ENCODE assay signal across 20 mouse cellular contexts in the genomic region with DNA sequence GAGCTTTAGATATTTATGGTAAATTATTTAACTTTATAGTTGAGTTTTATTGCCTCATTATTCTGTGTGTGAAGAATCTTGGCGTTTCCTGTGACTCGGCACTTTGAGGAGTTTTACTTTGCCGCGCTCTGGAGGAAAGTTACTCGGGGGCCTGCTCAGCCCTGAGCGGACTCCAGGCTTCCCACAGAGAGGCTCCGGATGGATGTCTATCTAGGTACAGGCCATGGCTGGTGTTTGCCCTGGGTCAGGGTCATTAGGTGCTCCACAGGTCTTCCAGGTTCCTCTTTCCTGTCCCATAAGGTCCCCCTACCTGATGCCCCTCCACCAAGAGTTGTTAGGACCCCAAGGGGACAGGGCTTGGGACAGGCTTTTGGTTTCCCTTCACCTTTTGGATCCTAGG. TPM values are rescaled to one million over a fixed set of nuclear protein-coding genes. Genes with fewer than 3 reads are reported as not detected.
DNase-seq lines count a peak whose midpoint lies in the region; ATAC-seq and TF ChIP-seq lines count a peak whose summit lies in the region.
"Had no signal": no experiment of that assay in that cellular context is flagged by ENCODE, and none has a peak within 500 bp of the region (broad histone marks: within the 10 kb centered on the region; RNA-seq: fewer than 3 reads in every experiment).

No protein-coding gene starts in this region.

- no peak for ATAC-seq in hindbrain, embryonic 11.5 days (ENCODE audit: low FRiP score)
- ATAC-seq in hindbrain, embryonic 16.5 days: no peak
- peak; percentile 24; the same call in 1 of the 2 replicates for ATAC-seq in forebrain, embryonic 16.5 days
- no peak for ATAC-seq in frontal cortex, adult (ENCODE audit: low TSS enrichment)
- ATAC-seq: Patski had no signal

- H3K36me3 ChIP-seq in hindbrain, embryonic 11.5 days (ENCODE audit: control insufficient read depth, insufficient read depth, low read length): no peaks in the 10 kb centered on the region
- H3K36me3 ChIP-seq in hindbrain, embryonic 16.5 days (ENCODE audit: control insufficient read depth, insufficient read depth, low read length): no peaks in the 10 kb centered on the region
- no peaks in the 10 kb centered on the region for H3K36me3 ChIP-seq in E14TG2a.4 (ENCODE audit: insufficient read depth, low read length)
- H3K36me3 ChIP-seq in forebrain, embryonic 16.5 days (ENCODE audit: control insufficient read depth, insufficient read depth): no peaks in the 10 kb centered on the region

- no peak overlapping the region for H3K4me2 ChIP-seq in hindbrain, embryonic 11.5 days (replicated peaks; ENCODE audit: low read depth, low read length)
- H3K4me2 ChIP-seq in hindbrain, embryonic 16.5 days (ENCODE audit: low read length): no peak overlapping the region
- no peak overlapping the region for H3K4me2 ChIP-seq in forebrain, embryonic 16.5 days (ENCODE audit: low read length)

- H3K4me1 ChIP-seq in hindbrain, embryonic 11.5 days (replicated peaks; ENCODE audit: control insufficient read depth, insufficient read depth, low read length): peaks cover 13% of the 10 kb centered on the region
- peaks cover 20% of the 10 kb centered on the region for H3K4me1 ChIP-seq in hindbrain, embryonic 16.5 days (ENCODE audit: control insufficient read depth, insufficient read depth, low read depth, low read length)
- H3K4me1 ChIP-seq in E14TG2a.4 (replicated peaks; ENCODE audit: low read depth, low read length): peaks cover 78% of the 10 kb centered on the region
- peaks cover 37% of the 10 kb centered on the region for H3K4me1 ChIP-seq in forebrain, embryonic 16.5 days (replicated peaks; ENCODE audit: control insufficient read depth, insufficient read depth, low read length)

- H3K4me3 ChIP-seq in hindbrain, embryonic 11.5 days (ENCODE audit: low read depth, low read length): no peak overlapping the region
- no peak overlapping the region for H3K4me3 ChIP-seq in hindbrain, embryonic 16.5 days (ENCODE audit: low read length)
- peak overlapping the region; percentile 59 for H3K4me3 ChIP-seq in E14TG2a.4 (replicated peaks; ENCODE audit: low read length)
- no peak overlapping the region for H3K4me3 ChIP-seq in forebrain, embryonic 16.5 days (replicated peaks; ENCODE audit: low read length)
- H3K4me3 ChIP-seq: megakaryocyte, embryonic 14.5 days had no signal

- DNase-seq in hindbrain, embryonic 11.5 days (ENCODE audit: low spot score): peak; percentile 29
- DNase-seq in embryo, embryonic 11 days: peak; percentile 46
- DNase-seq in spleen, adult 12 weeks (ENCODE audit: low spot score): no peak
- no peak for DNase-seq in left cerebral cortex, adult 8-10 months (ENCODE audit: low spot score in 2 of 2)
- DNase-seq: cerebellum, adult 8-10 months; gastrocnemius, postnatal 25 days; kidney, adult 9 months; kidney, postnatal 36 days; left cerebral cortex, postnatal 4 days; lung, postnatal 10 days; right cerebral cortex, postnatal 25 days; thymus, postnatal 14 days had no signal

- peaks cover 4% of the 10 kb centered on the region; the same call in 1 of the 2 replicates for H3K27me3 ChIP-seq in hindbrain, embryonic 11.5 days (ENCODE audit: control insufficient read depth, insufficient read depth, low read length)
- H3K27me3 ChIP-seq in hindbrain, embryonic 16.5 days (replicated peaks; ENCODE audit: control insufficient read depth, insufficient read depth, low read length): peaks cover 3% of the 10 kb centered on the region; the same call in 1 of the 2 replicates
- H3K27me3 ChIP-seq in E14TG2a.4 (ENCODE audit: insufficient read depth, low read length): peaks cover 18% of the 10 kb centered on the region
- peaks cover 2% of the 10 kb centered on the region; the same call in 1 of the 2 replicates for H3K27me3 ChIP-seq in forebrain, embryonic 16.5 days (replicated peaks; ENCODE audit: control insufficient read depth, insufficient read depth, low read length)
- H3K27me3 ChIP-seq: Patski had no signal

- no peak for TF ChIP-seq CTCF in E14TG2a.4 (conservative IDR thresholded peaks at IDR 0.05; ENCODE audit: low read length)

- no peak overlapping the region for H3K9ac ChIP-seq in hindbrain, embryonic 11.5 days (ENCODE audit: low read depth, low read length)
- no peak overlapping the region for H3K9ac ChIP-seq in hindbrain, embryonic 16.5 days (ENCODE audit: low read depth, low read length)
- no peak overlapping the region for H3K9ac ChIP-seq in forebrain, embryonic 16.5 days (replicated peaks; ENCODE audit: low read depth, low read length)

- no peaks in the 10 kb centered on the region for H3K9me3 ChIP-seq in hindbrain, embryonic 11.5 days (ENCODE audit: control insufficient read depth, low read length)
- H3K9me3 ChIP-seq in hindbrain, embryonic 16.5 days (ENCODE audit: control insufficient read depth, low read length): no peaks in the 10 kb centered on the region
- H3K9me3 ChIP-seq in E14TG2a.4 (ENCODE audit: low read length): no peaks in the 10 kb centered on the region
- H3K9me3 ChIP-seq in forebrain, embryonic 16.5 days (ENCODE audit: control insufficient read depth, low read length): no peaks in the 10 kb centered on the region
- H3K9me3 ChIP-seq: megakaryocyte, embryonic 14.5 days had no signal

- WGBS in hindbrain, embryonic 11.5 days: 8% methylated on average over 7 of the region's 7 CpGs
- whole genome bisulfite sequencing in hindbrain, embryonic 16.5 days: 19% methylated on average over 7 of the region's 7 CpGs
- WGBS in forebrain, embryonic 16.5 days: 3% methylated on average over 7 of the region's 7 CpGs

- H3K27ac ChIP-seq in hindbrain, embryonic 11.5 days (ENCODE audit: low read depth, low read length): no peak overlapping the region
- no peak overlapping the region; the same call in 1 of the 2 replicates for H3K27ac ChIP-seq in hindbrain, embryonic 16.5 days (ENCODE audit: low read depth, low read length)
- H3K27ac ChIP-seq in forebrain, embryonic 16.5 days (ENCODE audit: low read length): 0 out of 2 replicates have a peak overlapping the region, but pooled peaks have one; percentile 5
- H3K27ac ChIP-seq: stomach, postnatal 0 days had no signal

RNA-seq across cellular contexts. Expression of gene Grik3, which starts 45.0 kb away (rescaled TPM):
- 2.1 and 2.9 TPM in 2 replicates for polyA plus RNA-seq in hindbrain, embryonic 11.5 days (2014; fragmentation: Nextera tagmentation; extraction: Ambion mirVana)
- polyA plus RNA-seq in hindbrain, embryonic 16.5 days (2015; fragmentation: Nextera tagmentation; extraction: Ambion mirVana): 5.2 and 5.5 TPM in 2 replicates
- polyA plus RNA-seq in forebrain, embryonic 16.5 days (2015; fragmentation: Nextera tagmentation; extraction: Ambion mirVana): 7.5 and 8.0 TPM in 2 replicates
- total RNA-seq in left cerebral cortex, adult 8-10 months (2022): 10 to 100 TPM; 48.8 to 58.3 (median 53.5) TPM
- polyA plus RNA-seq: liver, embryonic 16.5 days; Patski had no signal

Comparison
In these comparisons a context has a peak if more than half of its experiments do, and no peak if none do; other contexts are left out.
1. DNase-seq: peak in hindbrain, embryonic 11.5 days (single experiment) and embryo, embryonic 11 days (single experiment); none in spleen, adult 12 weeks (single experiment) and left cerebral cortex, adult 8-10 months (0 of 2).